Mouse (Mus musculus): ENCODE data around the gene Gpm6b. TPM values are rescaled to one million over a fixed set of nuclear protein-coding genes. Genes with fewer than 3 reads are reported as not detected.

Gene Gpm6b
- total RNA-seq, 4 experiments from 2014 or later, result 610 to 714 (median 661) TPM

GRCm38 (mm10) chrX:166304355-166304754 lies 65.6 kb downstream of the Gpm6b start:
- DNase-seq (ENCODE audit: low spot score in 2 of 2), result no peak

- peak; percentile 32 to 51 for DNase-seq (ENCODE audit: low spot score in 2 of 2)
Observed at GRCm38 (mm10) chrX:166307437-166308222, 68.9 kb downstream of the Gpm6b start.

GRCm38 (mm10) chrX:166308798-166309197 lies 70.1 kb downstream of the Gpm6b start:
- no peak for DNase-seq (ENCODE audit: low spot score in 2 of 2)

GRCm38 (mm10) chrX:166315251-166315650 lies 76.5 kb downstream of the Gpm6b start:
- DNase-seq (ENCODE audit: low spot score in 2 of 2), result no peak

GRCm38 (mm10) chrX:166316552-166317375 lies 78.1 kb downstream of the Gpm6b start:
- peak; percentile 57 to 62 for DNase-seq (ENCODE audit: low spot score in 2 of 2)

GRCm38 (mm10) chrX:166317376-166317679 lies 78.6 kb downstream of the Gpm6b start:
- DNase-seq (ENCODE audit: low spot score in 2 of 2), result no peak

GRCm38 (mm10) chrX:166323226-166323625 lies 84.5 kb downstream of the Gpm6b start:
- no peak for DNase-seq (ENCODE audit: low spot score in 2 of 2)

GRCm38 (mm10) chrX:166327621-166328020 lies 88.9 kb downstream of the Gpm6b start:
- no peak for DNase-seq (ENCODE audit: low spot score in 2 of 2)

GRCm38 (mm10) chrX:166328219-166328901 lies 89.6 kb downstream of the Gpm6b start:
- DNase-seq (ENCODE audit: low spot score in 2 of 2), result no peak

GRCm38 (mm10) chrX:166328904-166329451 lies 90.3 kb downstream of the Gpm6b start:
- peak in 1 of 2 experiments; percentile 21 for DNase-seq (ENCODE audit: low spot score in 2 of 2)

- no peak for DNase-seq (ENCODE audit: low spot score in 2 of 2)
Observed at GRCm38 (mm10) chrX:166334516-166335136, 95.9 kb downstream of the Gpm6b start.

GRCm38 (mm10) chrX:166338353-166338752 lies 99.6 kb downstream of the Gpm6b start:
- DNase-seq (ENCODE audit: low spot score in 2 of 2), result no peak

GRCm38 (mm10) chrX:166338784-166339520 lies 100.2 kb downstream of the Gpm6b start:
- peak in 1 of 2 experiments; percentile 34 for DNase-seq (ENCODE audit: low spot score in 2 of 2)

GRCm38 (mm10) chrX:166339911-166340310 lies 101.2 kb downstream of the Gpm6b start:
- DNase-seq (ENCODE audit: low spot score in 2 of 2), result no peak

- no peak for DNase-seq (ENCODE audit: low spot score in 2 of 2)
Observed at GRCm38 (mm10) chrX:166341795-166342194, 103.1 kb downstream of the Gpm6b start.

- DNase-seq (ENCODE audit: low spot score in 2 of 2), result peak; percentile 43 to 48
Observed at GRCm38 (mm10) chrX:166344228-166345015, 105.7 kb downstream of the Gpm6b start.

GRCm38 (mm10) chrX:166348086-166348485 lies 109.4 kb downstream of the Gpm6b start:
- no peak for DNase-seq (ENCODE audit: low spot score in 2 of 2)

- DNase-seq (ENCODE audit: low spot score in 2 of 2), result no peak
Observed at GRCm38 (mm10) chrX:166348634-166349033, 109.9 kb downstream of the Gpm6b start.

GRCm38 (mm10) chrX:166351790-166352189 lies 113.1 kb downstream of the Gpm6b start:
- DNase-seq (ENCODE audit: low spot score in 2 of 2), result peak; percentile 59 to 67

GRCm38 (mm10) chrX:166353412-166353811 lies 114.7 kb downstream of the Gpm6b start:
- DNase-seq (ENCODE audit: low spot score in 2 of 2), result no peak
